Mouse (Mus musculus): Measurements from ENCODE around the gene Shroom2.

GRCm38 (mm10) chrX:152755819-152756218 lies 13.4 kb downstream of the Shroom2 start:
- TF ChIP-seq POLR2A (IDR thresholded peaks at IDR 0.05; ENCODE audit: borderline replicate concordance, extremely low read depth, insufficient read depth, insufficient read length, poor library complexity, severe bottlenecking): no peak
- TF ChIP-seq CTCF (IDR thresholded peaks at IDR 0.05; ENCODE audit: borderline replicate concordance, extremely low read depth, insufficient read depth, insufficient read length): no peak

Data from brain, embryonic 14.5 days (tissue).